Mouse (Mus musculus) intestine, embryonic 14.5 days (tissue): ENCODE measurements around the gene Coq8a. TPM values are rescaled to one million over a fixed set of nuclear protein-coding genes. Genes with fewer than 3 reads are reported as not detected.

Experiments used
- ATAC-seq: fragments of 200-750 bp; cut with Nextera tagmentation; replicated peaks from 2 replicates; pipeline ENCODE4 v1.8.0; 2017; ENCODE audit warnings: low read depth, moderate number of reproducible peaks, moderate TSS enrichment, moderate library complexity; ENCODE audit not compliant: low FRiP score, low TSS enrichment
- DNase-seq: peaks from one replicate; pipeline ENCODE4 v3.0.0-alpha.2; 2018; ENCODE audit warnings: low spot score
- H3K27ac ChIP-seq: fragments of 300-500 bp; sonication (generic); 2 replicates; pipeline ENCODE4 v1.5.1; 2014; ENCODE audit warnings: low read depth, mild to moderate bottlenecking, control low read depth
- H3K27me3 ChIP-seq: fragments of 300-500 bp; sonication (generic); replicated peaks from 2 replicates; pipeline ENCODE4 v1.6.1; 2014; ENCODE audit warnings: low read length, control low read depth; ENCODE audit not compliant: control insufficient read depth, insufficient read depth
- H3K36me3 ChIP-seq: fragments of 300-500 bp; sonication (generic); 2 replicates; pipeline ENCODE4 v1.6.1; 2014; ENCODE audit warnings: low read length, control low read depth; ENCODE audit not compliant: control insufficient read depth, insufficient read depth
- H3K4me1 ChIP-seq: fragments of 300-500 bp; sonication (generic); replicated peaks from 2 replicates; pipeline ENCODE4 v1.6.1; 2014; ENCODE audit warnings: low read length, control low read depth, mixed read lengths; ENCODE audit not compliant: control insufficient read depth, insufficient read depth
- H3K4me2 ChIP-seq: fragments of 300-500 bp; sonication (generic); 2 replicates; pipeline ENCODE4 v1.6.1; 2014; ENCODE audit warnings: low read length
- H3K4me3 ChIP-seq: fragments of 300-500 bp; sonication (generic); 2 replicates; pipeline ENCODE4 v1.5.1; 2014; ENCODE audit warnings: low read depth, low read length, control low read depth, mixed read lengths
- H3K9ac ChIP-seq: fragments of 300-500 bp; sonication (generic); 2 replicates; pipeline ENCODE4 v1.6.1; 2014; ENCODE audit warnings: mild to moderate bottlenecking, low read length
- H3K9me3 ChIP-seq: fragments of 300-500 bp; sonication (generic); 2 replicates; pipeline ENCODE4 v1.6.1; 2016; ENCODE audit warnings: low read length, control low read depth; ENCODE audit not compliant: control insufficient read depth
- WGBS: fragments of 180-500 bp; shearing (Covaris S2); extraction: QIAGEN DNeasy Blood & Tissue Kit; methylation state at CpG from one replicate; pipeline ENCODE4 v1.1.7; 2014; 5-methylcytosine and 5-hydroxymethylcytosine counted together
- polyA plus RNA-seq: library from polyadenylated mRNA; unstranded; fragments of >200 nt; fragmentation: Nextera tagmentation; extraction: Ambion mirVana; gene quantifications from 2 replicates; pipeline ENCODE4 v1.2.1, GENCODE M21; 2014

Gene Coq8a
- polyA plus RNA-seq, 1 experiment from 2014 or later = 11.4 TPM

DNA sequence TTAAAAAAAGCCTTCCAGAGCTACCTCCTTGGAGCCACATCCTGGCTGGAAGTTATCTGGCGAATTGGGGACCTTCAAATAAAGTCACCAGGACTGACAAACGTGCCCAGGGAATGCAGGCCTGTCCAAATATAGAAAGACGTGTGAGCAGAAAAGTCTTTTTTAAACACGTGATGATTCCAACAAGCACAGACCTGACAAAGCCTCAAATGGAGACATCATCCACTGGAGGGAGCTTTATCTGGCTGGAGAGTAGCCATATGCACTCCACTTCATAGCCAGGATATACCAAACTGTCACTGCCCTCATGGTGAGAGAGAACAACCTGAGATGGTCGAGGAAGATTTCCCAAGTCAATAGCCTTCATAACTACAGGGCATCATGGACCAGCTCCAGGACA lies 13.5 kb downstream of the Coq8a start:
- Histone ChIP-seq H3K4me1 (0 out of 2 replicates have a peak, but pooled peaks cover 7% of the 10 kb centered on the region), H3K4me2 (no peak overlapping the region), H3K27me3 (no peaks in the 10 kb centered on the region), H3K36me3 (no peaks in the 10 kb centered on the region), H3K9ac (no peak overlapping the region), H3K9me3 (no peaks in the 10 kb centered on the region), H3K27ac (no peak overlapping the region), H3K4me3 (no peak overlapping the region)
- DNase-seq (no peak), ATAC-seq (no peak)
- WGBS = 64% methylated on average over 5 of the region's 5 CpGs

DNA sequence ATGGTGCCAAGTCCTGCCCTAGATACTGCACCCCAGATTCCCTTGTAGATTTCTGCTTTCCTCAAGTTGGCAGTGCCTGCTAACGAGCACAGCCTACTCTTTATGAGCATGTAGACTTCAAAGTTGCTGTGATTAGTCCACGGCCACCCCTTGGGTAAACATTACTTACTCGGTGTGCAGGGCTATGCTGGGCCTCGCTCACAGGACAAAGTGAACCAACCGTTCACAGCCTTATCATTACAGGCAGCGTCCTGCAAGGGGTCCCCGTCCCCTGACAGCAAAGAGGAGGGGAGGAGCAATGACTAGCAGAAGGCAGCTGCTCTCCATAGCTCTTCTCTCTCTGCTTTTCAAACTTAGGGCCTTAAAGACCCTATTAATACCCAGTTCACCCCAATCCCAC lies 14.6 kb downstream of the Coq8a start:
- Histone ChIP-seq H3K27me3 (no peaks in the 10 kb centered on the region), H3K36me3 (no peaks in the 10 kb centered on the region), H3K9ac (no peak overlapping the region), H3K27ac (no peak overlapping the region; the same call in 1 of the 2 replicates), H3K4me1 (0 out of 2 replicates have a peak, but pooled peaks cover 7% of the 10 kb centered on the region), H3K9me3 (no peaks in the 10 kb centered on the region), H3K4me2 (no peak overlapping the region), H3K4me3 (no peak overlapping the region)
- ATAC-seq = peak; percentile 81
- DNase-seq = no peak
- WGBS = 49% methylated on average over 7 of the region's 7 CpGs

DNA sequence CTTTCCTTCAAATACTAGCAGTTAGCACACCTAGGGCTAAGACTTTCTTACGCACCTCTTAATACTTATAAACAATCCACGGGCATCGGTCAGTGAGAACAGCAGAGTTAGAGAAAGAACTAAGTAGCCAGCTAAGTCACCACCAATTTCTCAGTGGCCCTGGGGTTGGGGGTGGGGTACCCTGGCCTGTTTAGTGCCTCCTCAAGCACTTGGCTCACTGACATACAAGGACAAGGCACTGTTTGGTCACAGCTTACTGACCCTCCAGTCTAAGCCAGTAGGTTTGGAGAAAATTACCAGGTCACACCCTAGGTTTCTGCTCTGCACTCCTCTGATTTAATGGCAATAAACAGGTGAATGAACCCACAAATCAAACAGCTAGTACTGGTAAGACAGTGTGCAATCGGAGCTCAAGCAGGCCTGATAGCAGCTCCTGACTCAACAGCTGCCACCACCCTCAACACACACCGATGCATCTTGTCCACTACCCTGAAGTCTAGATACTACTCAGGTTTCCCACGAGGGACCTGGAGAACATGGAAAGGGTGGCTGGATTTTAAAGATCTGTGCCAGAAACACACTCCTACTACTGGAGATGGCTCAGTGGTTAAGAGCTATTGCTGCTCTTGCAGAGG lies 15.8 kb downstream of the Coq8a start:
- no peak for ATAC-seq
- no peak overlapping the region for H3K27ac ChIP-seq
- WGBS = 79% methylated on average over 6 of the region's 6 CpGs

DNA sequence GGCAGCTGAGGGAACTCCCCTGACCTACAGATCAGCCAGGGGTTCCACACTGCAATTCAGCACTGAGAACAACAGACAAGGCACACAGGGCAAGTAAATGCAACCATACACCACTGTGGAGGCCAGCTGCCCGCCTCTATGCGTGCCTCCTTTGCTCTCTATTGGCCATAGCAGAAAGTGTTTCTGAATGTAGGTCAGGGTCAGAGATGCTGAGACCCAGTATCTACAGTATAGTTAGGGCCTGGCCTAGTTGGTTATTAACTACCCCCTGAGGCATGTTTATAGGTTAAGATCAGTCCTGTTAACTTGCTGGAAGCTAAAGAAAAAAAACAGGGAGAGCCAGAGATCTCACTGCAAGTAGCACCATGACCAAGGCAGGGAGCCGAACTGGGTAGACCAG lies 16.7 kb downstream of the Coq8a start:
- no peak overlapping the region for H3K27ac ChIP-seq
- H3K9me3 ChIP-seq = no peaks in the 10 kb centered on the region
- H3K27me3 ChIP-seq = no peaks in the 10 kb centered on the region
- DNase-seq = no peak
- no peak overlapping the region for H3K9ac ChIP-seq
- ATAC-seq = no peak
- H3K4me1 ChIP-seq = 0 out of 2 replicates have a peak, but pooled peaks cover 7% of the 10 kb centered on the region
- H3K4me2 ChIP-seq = no peak overlapping the region
- WGBS = 81% methylated on average over 3 of the region's 3 CpGs
- H3K4me3 ChIP-seq = no peak overlapping the region
- H3K36me3 ChIP-seq = no peaks in the 10 kb centered on the region

More for the DNA sequence above, 15.8 kb downstream of the Coq8a start:
- H3K27me3 ChIP-seq = no peaks in the 10 kb centered on the region
- H3K9ac ChIP-seq = no peak overlapping the region
- H3K4me1 ChIP-seq = 0 out of 2 replicates have a peak, but pooled peaks cover 7% of the 10 kb centered on the region
- no peak for DNase-seq
- H3K36me3 ChIP-seq = no peaks in the 10 kb centered on the region
- no peaks in the 10 kb centered on the region for H3K9me3 ChIP-seq
- H3K4me2 ChIP-seq = no peak overlapping the region
- H3K4me3 ChIP-seq = no peak overlapping the region

DNA sequence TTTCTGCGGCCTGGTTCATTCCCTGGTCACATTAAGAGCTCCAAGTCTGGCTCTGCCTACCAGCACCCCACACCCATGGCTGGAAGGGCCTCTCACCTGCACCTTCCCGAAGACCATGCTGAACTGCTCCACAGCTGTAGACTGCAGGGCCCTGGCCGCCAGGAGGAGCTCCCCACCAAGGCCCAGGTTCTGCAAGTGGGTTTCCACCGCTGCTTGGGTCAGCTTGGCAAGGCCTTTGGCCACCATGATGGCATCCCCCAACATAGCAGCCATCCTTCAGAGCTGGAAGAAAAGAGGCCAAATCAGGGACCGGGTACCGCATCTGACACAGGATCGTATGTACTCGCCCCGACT lies 17.5 kb downstream of the Coq8a start:
- DNase-seq = no peak
- WGBS = 84% methylated on average over 9 of the region's 9 CpGs
- no peak overlapping the region for H3K9ac ChIP-seq
- H3K27ac ChIP-seq = no peak overlapping the region
- H3K4me3 ChIP-seq = no peak overlapping the region
- no peaks in the 10 kb centered on the region for H3K36me3 ChIP-seq
- no peak overlapping the region for H3K4me2 ChIP-seq
- no peaks in the 10 kb centered on the region for H3K27me3 ChIP-seq
- no peak for ATAC-seq
- 0 out of 2 replicates have a peak, but pooled peaks cover 7% of the 10 kb centered on the region for H3K4me1 ChIP-seq
- H3K9me3 ChIP-seq = no peaks in the 10 kb centered on the region

DNA sequence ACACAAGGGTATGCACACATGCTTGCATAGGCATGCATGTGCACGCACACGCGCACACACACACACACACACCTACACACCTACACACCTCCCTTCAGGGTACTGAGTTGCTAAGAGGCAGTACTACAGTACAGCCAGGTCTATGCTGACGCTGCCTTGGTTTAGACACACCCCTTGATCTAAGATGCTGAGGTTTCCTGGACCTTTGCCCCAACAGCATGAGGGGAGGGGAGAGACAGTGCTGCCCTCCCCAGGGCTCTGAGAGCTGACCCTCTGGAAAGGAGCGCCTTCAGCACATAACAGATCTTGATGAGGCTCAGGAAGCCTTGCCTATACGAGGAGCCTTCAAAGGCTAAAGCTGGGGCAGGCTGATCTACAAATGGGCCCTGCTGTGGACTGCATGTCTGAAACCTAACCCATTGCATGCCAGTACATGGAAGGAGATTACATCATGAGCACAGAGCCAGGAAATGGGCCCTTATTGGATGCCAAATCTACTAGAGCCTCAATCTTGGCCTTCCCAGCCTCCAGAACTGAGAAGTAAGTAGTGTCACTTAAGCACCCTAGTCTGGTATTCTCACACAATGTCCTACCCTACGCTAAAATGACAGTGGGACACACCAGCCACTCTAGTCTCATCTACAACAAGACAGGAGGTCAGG lies 18.0 kb downstream of the Coq8a start:
- no peak for ATAC-seq

DNA sequence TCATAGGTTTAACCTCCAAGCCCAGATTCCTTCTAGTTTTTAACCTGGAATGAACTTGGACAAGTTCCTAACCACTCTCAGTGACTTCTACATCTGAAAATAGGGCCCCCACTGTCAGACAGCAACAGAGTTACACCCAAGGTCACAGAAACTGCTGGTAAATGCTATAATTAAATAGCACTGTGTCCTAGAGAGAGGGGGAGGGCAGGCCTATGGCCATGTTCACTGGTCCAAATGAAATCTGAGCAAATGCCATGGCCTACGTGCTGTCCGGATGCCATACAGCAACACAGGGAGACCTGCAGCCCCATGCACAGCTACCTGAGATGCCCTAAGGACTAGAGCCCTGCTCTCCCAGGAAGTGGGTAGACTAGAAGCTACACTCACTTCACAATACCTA lies 19.6 kb downstream of the Coq8a start:
- Histone ChIP-seq H3K27me3 (no peaks in the 10 kb centered on the region), H3K4me2 (no peak overlapping the region), H3K27ac (no peak overlapping the region), H3K9me3 (no peaks in the 10 kb centered on the region), H3K36me3 (no peaks in the 10 kb centered on the region), H3K9ac (no peak overlapping the region), H3K4me1 (0 out of 2 replicates have a peak, but pooled peaks cover 3% of the 10 kb centered on the region), H3K4me3 (no peak overlapping the region)
- DNase-seq = no peak
- ATAC-seq = no peak
- 93% methylated on average over 2 of the region's 2 CpGs for WGBS

More for the DNA sequence above, 18.0 kb downstream of the Coq8a start:
- no peak for DNase-seq
- no peak overlapping the region for H3K4me2 ChIP-seq
- WGBS = 83% methylated on average over 7 of the region's 7 CpGs
- H3K27ac ChIP-seq = no peak overlapping the region
- H3K4me1 ChIP-seq = 0 out of 2 replicates have a peak, but pooled peaks cover 7% of the 10 kb centered on the region
- H3K27me3 ChIP-seq = no peaks in the 10 kb centered on the region
- no peaks in the 10 kb centered on the region for H3K9me3 ChIP-seq
- H3K4me3 ChIP-seq = no peak overlapping the region
- no peak overlapping the region for H3K9ac ChIP-seq
- H3K36me3 ChIP-seq = no peaks in the 10 kb centered on the region

DNA sequence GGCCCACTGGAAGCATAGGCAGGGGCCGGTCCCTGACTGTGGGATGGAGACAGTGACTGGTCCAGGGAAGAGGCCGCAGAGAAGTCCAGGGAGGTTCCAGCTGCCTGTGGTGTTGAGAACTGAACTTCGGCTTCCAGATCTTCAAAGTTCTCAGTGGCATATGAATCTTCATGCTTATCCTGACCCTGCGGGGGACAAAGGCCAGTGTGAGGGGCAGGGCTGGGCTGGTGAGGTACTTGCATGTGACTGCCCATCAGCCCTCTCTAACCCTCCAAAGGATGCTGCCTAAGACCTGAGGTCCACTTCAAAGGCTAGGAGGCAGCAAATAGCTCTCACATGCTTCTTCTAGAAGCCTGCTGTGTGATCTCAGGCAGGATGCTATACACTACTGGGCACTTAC lies 20.3 kb downstream of the Coq8a start:
- Histone ChIP-seq H3K4me2 (no peak overlapping the region), H3K27me3 (no peaks in the 10 kb centered on the region), H3K36me3 (no peaks in the 10 kb centered on the region), H3K9ac (no peak overlapping the region), H3K27ac (no peak overlapping the region), H3K4me1 (0 out of 2 replicates have a peak, but pooled peaks cover 3% of the 10 kb centered on the region), H3K9me3 (no peaks in the 10 kb centered on the region), H3K4me3 (no peak overlapping the region)
- 93% methylated on average over 4 of the region's 4 CpGs for WGBS
- DNase-seq = no peak
- ATAC-seq = no peak

DNA sequence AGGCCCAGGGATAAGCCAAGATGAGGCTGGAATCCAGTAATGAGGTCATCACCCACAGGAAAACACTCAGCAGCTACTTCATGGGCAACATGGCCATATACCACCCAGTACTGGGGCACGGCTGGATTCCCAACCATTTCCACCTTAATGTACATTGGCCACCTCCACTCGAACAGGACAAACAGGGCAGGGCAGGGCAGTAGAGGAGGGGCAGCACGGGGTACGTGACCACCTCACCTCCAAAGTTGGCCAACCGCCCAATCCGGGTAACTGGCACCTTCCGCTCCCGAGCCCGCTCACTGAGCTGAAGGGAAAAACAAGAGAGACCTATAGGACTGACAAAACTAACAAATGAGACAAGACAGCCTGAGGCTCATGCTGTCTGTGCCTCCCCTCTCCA lies 21.1 kb downstream of the Coq8a start:
- H3K4me3 ChIP-seq = no peak overlapping the region
- ATAC-seq = no peak
- H3K27me3 ChIP-seq = no peaks in the 10 kb centered on the region
- no peaks in the 10 kb centered on the region for H3K36me3 ChIP-seq
- no peaks in the 10 kb centered on the region for H3K9me3 ChIP-seq
- DNase-seq = no peak
- no peak overlapping the region for H3K27ac ChIP-seq
- H3K4me2 ChIP-seq = no peak overlapping the region
- H3K4me1 ChIP-seq = 0 out of 2 replicates have a peak, but pooled peaks cover 2% of the 10 kb centered on the region
- 90% methylated on average over 9 of the region's 9 CpGs for WGBS
- no peak overlapping the region for H3K9ac ChIP-seq
